30 mouse cellular contexts compared by ENCODE assay signal in genomic region chr16:35788330-35788729, GRCm38 (mm10). TPM values are rescaled to one million over a fixed set of nuclear protein-coding genes. Genes with fewer than 3 reads are reported as not detected.
DNase-seq lines count a peak whose midpoint lies in the region; ATAC-seq and TF ChIP-seq lines count a peak whose summit lies in the region.
"Had no signal": no experiment of that assay in that cellular context is flagged by ENCODE, and none has a peak within 500 bp of the region (broad histone marks: within the 10 kb centered on the region; RNA-seq: fewer than 3 reads in every experiment).

No protein-coding gene starts in this region.

- H3K4me2 ChIP-seq in heart, embryonic 11.5 days: no peak overlapping the region
- H3K4me2 ChIP-seq in heart, embryonic 13.5 days: peak overlapping the region; percentile 10
- H3K4me2 ChIP-seq in midbrain, postnatal 0 days (ENCODE audit: low read depth, low read length, poor library complexity, severe bottlenecking): no peak overlapping the region
- H3K4me2 ChIP-seq: hindbrain, embryonic 14.5 days; limb, embryonic 15.5 days; liver, embryonic 13.5 days; midbrain, embryonic 13.5 days had no signal

- WGBS in heart, embryonic 11.5 days (ENCODE audit: insufficient replicate concordance): 59% methylated on average over 6 of the region's 6 CpGs
- WGBS in heart, embryonic 13.5 days: 49% methylated on average over 6 of the region's 6 CpGs
- 94% methylated on average over 6 of the region's 6 CpGs for WGBS in midbrain, postnatal 0 days

- no peak overlapping the region for H3K9ac ChIP-seq in heart, embryonic 11.5 days (ENCODE audit: low read depth, low read length)
- no peak overlapping the region for H3K9ac ChIP-seq in heart, embryonic 13.5 days
- H3K9ac ChIP-seq in midbrain, postnatal 0 days (replicated peaks; ENCODE audit: low read length, poor library complexity, severe bottlenecking): no peak overlapping the region
- H3K9ac ChIP-seq: hindbrain, embryonic 14.5 days; limb, embryonic 15.5 days; liver, embryonic 13.5 days; midbrain, embryonic 13.5 days had no signal

- H3K36me3 ChIP-seq in heart, embryonic 11.5 days (ENCODE audit: control insufficient read depth, insufficient read depth, low read length): no peaks in the 10 kb centered on the region
- peaks cover 15% of the 10 kb centered on the region for H3K36me3 ChIP-seq in heart, embryonic 13.5 days
- 0 out of 2 replicates have a peak, but pooled peaks cover 3% of the 10 kb centered on the region for H3K36me3 ChIP-seq in midbrain, postnatal 0 days (ENCODE audit: insufficient read depth, low read length)

- peak overlapping the region; percentile 78 for H3K27ac ChIP-seq in heart, embryonic 11.5 days (ENCODE audit: low read depth, low read length)
- peak overlapping the region; percentile 67 for H3K27ac ChIP-seq in heart, embryonic 13.5 days (replicated peaks)
- H3K27ac ChIP-seq in midbrain, postnatal 0 days (ENCODE audit: low read depth, low read length): no peak overlapping the region
- H3K27ac ChIP-seq: hindbrain, embryonic 14.5 days; layer of hippocampus, adult 2 months; limb, embryonic 15.5 days; liver, embryonic 13.5 days; midbrain, embryonic 13.5 days had no signal

- peaks cover 15% of the 10 kb centered on the region for H3K4me1 ChIP-seq in heart, embryonic 11.5 days (ENCODE audit: control insufficient read depth, insufficient read depth, low read length)
- H3K4me1 ChIP-seq in heart, embryonic 13.5 days: peaks cover 38% of the 10 kb centered on the region
- H3K4me1 ChIP-seq in midbrain, postnatal 0 days (ENCODE audit: insufficient read depth, low read length): no peaks in the 10 kb centered on the region
- H3K4me1 ChIP-seq: limb, embryonic 15.5 days; megakaryocyte, embryonic 14.5 days had no signal

- peak; percentile 88 for DNase-seq in heart, adult 11 months
- DNase-seq in heart, adult 8-10 months (ENCODE audit: low spot score): no peak
- peak; percentile 26 to 51 for DNase-seq in heart, postnatal 10 days
- no peak for DNase-seq in c-Kit-positive CD71-positive TER-119-positive erythroid progenitor cells, embryonic 14.5 days (ENCODE audit: low spot score)
- no peak for DNase-seq in midbrain, postnatal 0 days (ENCODE audit: low spot score)
- DNase-seq: adrenal gland, postnatal 25 days; cerebellum, adult 18-20 months; cerebellum, postnatal 10 days; gastrocnemius, postnatal 14 days; kidney, adult 2 months; kidney, postnatal 36 days; left cerebral cortex, postnatal 4 days; liver, embryonic 13.5 days; lung, adult 18-20 months; lung, postnatal 4 days; right cerebral cortex, postnatal 25 days; spleen, adult 18-20 months; thymus, postnatal 14 days had no signal

- TF ChIP-seq CTCF in midbrain, postnatal 0 days (IDR thresholded peaks at IDR 0.05): no peak

- intact Hi-C loops in heart, postnatal 10 days (cut with DNase I): no loop called here

- H3K9me3 ChIP-seq in heart, embryonic 11.5 days (replicated peaks; ENCODE audit: control insufficient read depth, low read length): no peaks in the 10 kb centered on the region
- no peaks in the 10 kb centered on the region for H3K9me3 ChIP-seq in heart, embryonic 13.5 days
- H3K9me3 ChIP-seq in midbrain, postnatal 0 days (ENCODE audit: low read length): no peaks in the 10 kb centered on the region
- H3K9me3 ChIP-seq: limb, embryonic 15.5 days; liver, embryonic 13.5 days; midbrain, embryonic 13.5 days had no signal

- no peak overlapping the region for H3K4me3 ChIP-seq in heart, embryonic 11.5 days (ENCODE audit: low read depth, low read length)
- no peak overlapping the region for H3K4me3 ChIP-seq in heart, embryonic 13.5 days
- H3K4me3 ChIP-seq in midbrain, postnatal 0 days (ENCODE audit: low read depth, low read length): no peak overlapping the region
- H3K4me3 ChIP-seq: erythroblast, embryonic 14.5 days; layer of hippocampus, adult 2 months; limb, embryonic 15.5 days; liver, embryonic 13.5 days; megakaryocyte, embryonic 14.5 days; midbrain, embryonic 13.5 days had no signal

- ATAC-seq in heart, embryonic 11.5 days (replicated peaks; ENCODE audit: insufficient number of reproducible peaks, low FRiP score, low TSS enrichment): 0 out of 2 replicates have a peak, but pooled peaks have one; percentile 57
- no peak; the same call in 1 of the 2 replicates for ATAC-seq in heart, embryonic 13.5 days (ENCODE audit: extremely low read depth, insufficient number of reproducible peaks, low FRiP score, low TSS enrichment)
- no peak for ATAC-seq in midbrain, postnatal 0 days (ENCODE audit: low FRiP score)
- ATAC-seq: CD4-positive, CD25-positive, alpha-beta regulatory T cell, adult 4 months; forebrain, embryonic 16.5 days; inflammation-experienced regulatory T-cells, adult 6 months; lung, postnatal 0 days had no signal

- H3K27me3 ChIP-seq in heart, embryonic 11.5 days (ENCODE audit: control insufficient read depth, insufficient read depth, low read length): no peaks in the 10 kb centered on the region
- H3K27me3 ChIP-seq in heart, embryonic 13.5 days (replicated peaks): no peaks in the 10 kb centered on the region
- H3K27me3 ChIP-seq in midbrain, postnatal 0 days (ENCODE audit: insufficient read depth, low read length): no peaks in the 10 kb centered on the region
- H3K27me3 ChIP-seq: limb, embryonic 15.5 days; liver, embryonic 13.5 days; megakaryocyte, embryonic 14.5 days; midbrain, embryonic 13.5 days had no signal

RNA-seq across cellular contexts. Expression of gene Hspbap1, which starts 18.2 kb away (rescaled TPM):
- total RNA-seq in heart, adult 8-10 months (2022): 1 to 10 TPM; 2.2 to 3.6 (median 2.6) TPM
- 12.7 and 13.3 TPM in 2 replicates for polyA plus RNA-seq in heart, embryonic 11.5 days (2014; fragmentation: Nextera tagmentation; extraction: Ambion mirVana)
- 8.7 and 9.5 TPM in 2 replicates for polyA plus RNA-seq in heart, embryonic 13.5 days (2015; fragmentation: Nextera tagmentation; extraction: Ambion mirVana)
- total RNA-seq in heart, postnatal 10 days (2021): 1 to 10 TPM; 2.8 to 3.8 TPM
- 5.2 and 5.3 TPM in 2 replicates for total RNA-seq in midbrain, postnatal 0 days (2014; rRNA removed)
- polyA plus RNA-seq in midbrain, postnatal 0 days (2015; fragmentation: Nextera tagmentation; extraction: Ambion mirVana): 4.7 and 5.0 TPM in 2 replicates

RNA-seq across cellular contexts. Expression of gene Dirc2, which starts 19.2 kb away (rescaled TPM):
- 10 to 100 TPM; 52.1 to 60.6 (median 55.7) TPM for total RNA-seq in heart, adult 8-10 months (2022)
- 11.3 and 12.0 TPM in 2 replicates for polyA plus RNA-seq in heart, embryonic 11.5 days (2014; fragmentation: Nextera tagmentation; extraction: Ambion mirVana)
- polyA plus RNA-seq in heart, embryonic 13.5 days (2015; fragmentation: Nextera tagmentation; extraction: Ambion mirVana): 10.6 and 11.1 TPM in 2 replicates
- 10 to 100 TPM; 47.1 to 50.2 TPM for total RNA-seq in heart, postnatal 10 days (2021)
- 84.3 and 87.8 TPM in 2 replicates for total RNA-seq in midbrain, postnatal 0 days (2014; rRNA removed)
- 31.1 and 35.2 TPM in 2 replicates for polyA plus RNA-seq in midbrain, postnatal 0 days (2015; fragmentation: Nextera tagmentation; extraction: Ambion mirVana)

Comparison
In these comparisons a context has a peak if more than half of its experiments do, and no peak if none do; other contexts are left out.
1. DNase-seq: peak in heart, adult 11 months (single experiment) and heart, postnatal 10 days (2 of 2); none in heart, adult 8-10 months (single experiment), c-Kit-positive CD71-positive TER-119-positive erythroid progenitor cells, embryonic 14.5 days (single experiment) and midbrain, postnatal 0 days (single experiment).